Mouse (Mus musculus): ENCODE results near the gene Sp100.
A peak's percentile ranks its signal among the peaks of the same experiment; 100 is the strongest.

The Sp100 gene

DNA sequence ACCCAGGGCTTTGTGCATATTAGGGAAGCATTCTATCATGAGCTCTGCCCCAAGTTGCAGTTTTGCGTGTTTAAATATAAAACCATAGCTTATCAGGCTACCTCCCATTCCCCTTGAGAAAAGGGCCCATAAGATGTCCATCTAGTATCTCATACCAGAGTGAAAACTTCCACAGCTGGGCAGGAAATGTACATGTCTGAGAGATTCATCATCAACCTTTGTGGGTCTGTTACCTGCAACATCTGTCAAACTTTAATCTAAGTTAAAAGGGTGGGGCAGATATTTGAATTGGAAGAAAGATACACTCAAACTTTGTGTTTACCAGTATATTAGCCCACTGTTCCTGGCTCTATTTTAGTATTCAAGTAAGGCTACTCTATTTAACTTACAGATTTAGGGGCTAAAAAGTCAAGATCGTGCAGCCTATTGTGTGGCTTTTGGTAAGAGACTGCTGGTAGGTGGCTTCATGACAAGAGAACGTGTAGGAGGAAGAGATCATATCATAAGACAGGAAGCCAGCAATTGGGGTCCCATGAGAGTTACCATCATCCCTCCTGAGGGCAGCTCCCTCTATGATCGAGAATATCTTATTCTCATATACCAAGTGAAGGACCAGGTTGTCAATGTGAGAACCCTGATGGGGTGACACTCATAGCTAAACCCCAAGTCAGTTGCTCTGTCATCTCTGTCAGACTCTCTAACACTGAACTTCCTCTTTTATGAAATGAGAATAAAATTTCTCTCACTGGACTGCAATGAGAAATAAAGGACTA is 48.1 kb downstream of the Sp100 start:
- DNase-seq (ENCODE audit: low read depth, low spot score) = no peak

GRCm38 (mm10) chr1:85702531-85702930 is 52.7 kb downstream of the Sp100 start:
- DNase-seq (ENCODE audit: low read depth, low spot score) = no peak

- peak; percentile 71 for DNase-seq (ENCODE audit: low read depth, low spot score)
Observed at GRCm38 (mm10) chr1:85703245-85704186, 53.7 kb downstream of the Sp100 start.

GRCm38 (mm10) chr1:85705552-85705951 is 55.8 kb downstream of the Sp100 start:
- DNase-seq (ENCODE audit: low read depth, low spot score) = no peak

- DNase-seq (ENCODE audit: low read depth, low spot score) = no peak
Observed at GRCm38 (mm10) chr1:85706754-85707153, 57.0 kb downstream of the Sp100 start.

GRCm38 (mm10) chr1:85714501-85714900 is 64.7 kb downstream of the Sp100 start:
- no peak for DNase-seq (ENCODE audit: low read depth, low spot score)

DNA sequence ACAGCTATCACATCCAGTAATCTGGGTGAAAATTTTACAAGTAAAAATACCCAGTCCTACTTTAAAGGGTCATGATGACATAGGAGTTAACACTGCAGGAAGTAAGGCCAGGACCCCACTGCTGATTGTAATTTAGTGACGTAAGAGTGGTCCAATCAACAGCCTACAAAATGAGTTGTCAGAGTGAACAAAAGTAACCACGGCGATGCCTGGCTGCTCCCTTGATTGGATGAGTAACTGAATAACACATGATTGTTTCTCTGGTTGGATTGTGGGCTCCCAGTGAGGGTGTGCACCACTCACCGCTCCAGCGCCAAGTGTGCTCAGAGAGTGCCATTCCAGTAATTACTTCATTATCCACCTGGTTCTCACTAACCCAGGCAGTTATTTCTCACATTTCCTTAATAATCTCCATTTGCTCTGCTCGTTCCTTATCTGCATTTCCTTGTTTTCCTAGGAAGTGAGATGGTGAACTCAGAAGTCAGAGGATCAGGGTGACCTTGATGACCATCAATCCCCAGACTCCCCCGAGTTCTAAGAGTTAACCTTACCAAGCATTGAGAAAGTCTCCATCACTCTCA is 66.7 kb downstream of the Sp100 start:
- DNase-seq (ENCODE audit: low read depth, low spot score) = no peak

- DNase-seq (ENCODE audit: low read depth, low spot score) = no peak
Observed at GRCm38 (mm10) chr1:85719049-85719448, 69.3 kb downstream of the Sp100 start.

DNA sequence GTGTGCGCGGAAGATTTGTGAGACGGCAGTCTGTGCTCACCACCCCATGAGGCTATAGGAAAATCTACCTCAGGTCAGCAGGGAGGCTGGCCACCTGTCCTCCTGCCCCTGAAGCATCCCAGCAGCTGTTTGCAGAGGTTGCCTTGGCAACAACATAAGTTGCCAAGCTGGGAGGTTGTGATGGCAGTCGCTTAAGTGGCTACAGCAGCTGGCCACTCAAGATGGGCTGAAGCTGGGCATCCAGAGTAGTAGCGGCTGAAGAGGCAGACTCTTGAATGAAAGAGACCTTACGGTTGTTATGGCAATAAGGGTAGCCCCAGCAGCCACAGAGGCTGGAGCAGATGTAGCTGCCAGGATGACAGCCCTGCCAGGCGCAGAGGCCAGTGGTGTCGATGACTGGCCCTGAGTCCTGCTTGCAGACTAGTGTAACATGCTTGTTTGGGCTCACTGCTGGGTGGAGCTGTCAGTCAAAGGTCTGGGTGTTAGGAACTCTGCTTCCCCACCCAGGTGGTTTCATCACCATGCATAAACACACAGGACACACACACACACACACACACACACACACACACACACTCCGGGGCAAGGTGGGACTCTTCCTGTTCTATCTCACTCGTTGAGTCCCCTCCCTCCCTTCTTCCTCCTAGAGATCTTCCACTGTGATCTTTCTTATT is 70.6 kb downstream of the Sp100 start:
- no peak for DNase-seq (ENCODE audit: low read depth, low spot score)

- DNase-seq (ENCODE audit: low read depth, low spot score) = no peak
Observed at GRCm38 (mm10) chr1:85730471-85730870, 80.7 kb downstream of the Sp100 start.

DNA sequence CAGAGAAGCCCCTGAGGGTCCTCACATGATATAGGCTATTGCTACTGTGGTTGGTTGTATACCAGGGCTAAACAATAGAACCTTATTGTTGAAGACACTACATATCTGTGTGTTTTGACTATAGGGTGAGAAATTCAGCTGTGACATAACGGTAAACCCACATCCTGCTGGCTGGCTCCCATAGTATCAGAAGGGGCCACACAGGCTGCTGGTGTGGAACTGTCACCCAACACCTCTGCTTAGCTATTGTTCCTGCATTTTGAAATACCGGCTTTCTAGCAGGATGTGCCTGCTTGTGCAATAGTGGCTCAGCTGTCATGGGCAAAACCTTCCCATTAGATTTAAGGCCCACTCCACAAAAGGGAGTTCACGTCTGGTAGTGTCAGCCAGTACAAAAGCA is 82.8 kb downstream of the Sp100 start:
- no peak for DNase-seq (ENCODE audit: low read depth, low spot score)

- no peak for DNase-seq (ENCODE audit: low read depth, low spot score)
Observed at GRCm38 (mm10) chr1:85734511-85734910, 84.7 kb downstream of the Sp100 start.

DNA sequence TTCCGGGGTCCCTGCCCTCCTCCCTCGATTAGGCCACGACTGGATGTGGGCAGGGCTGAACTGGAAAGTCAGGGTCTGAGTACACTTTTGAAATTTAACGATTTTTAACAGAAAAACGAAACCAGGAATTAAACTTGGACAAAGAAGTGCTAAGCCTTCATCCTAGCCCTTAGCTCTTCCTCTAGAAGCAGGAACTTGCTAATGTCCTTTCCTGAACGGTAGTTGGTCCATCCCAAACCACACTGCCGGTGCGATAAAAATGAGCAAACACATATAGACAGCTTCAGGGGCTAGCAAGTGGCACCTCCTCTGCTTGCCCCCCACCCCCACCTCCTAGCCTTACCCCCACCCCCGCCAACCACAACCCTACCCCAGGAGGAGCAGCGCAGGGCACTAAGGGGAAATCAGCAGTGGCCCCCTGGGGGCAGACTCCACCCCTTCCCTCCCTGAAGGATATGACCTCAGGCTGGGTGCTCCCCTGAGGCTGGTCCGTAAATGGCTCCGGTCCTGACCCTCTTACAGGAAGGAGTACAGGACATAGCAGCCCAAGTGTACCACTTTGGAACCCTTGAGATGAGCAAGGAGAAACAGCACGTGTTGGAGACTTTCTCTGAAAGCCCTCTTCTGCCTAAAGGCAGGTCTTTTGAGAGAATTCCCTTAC is 85.8 kb downstream of the Sp100 start:
- DNase-seq (ENCODE audit: low read depth, low spot score) = peak; percentile 39

GRCm38 (mm10) chr1:85736355-85737184 is 86.8 kb downstream of the Sp100 start:
- DNase-seq (ENCODE audit: low read depth, low spot score) = peak; percentile 72

DNA sequence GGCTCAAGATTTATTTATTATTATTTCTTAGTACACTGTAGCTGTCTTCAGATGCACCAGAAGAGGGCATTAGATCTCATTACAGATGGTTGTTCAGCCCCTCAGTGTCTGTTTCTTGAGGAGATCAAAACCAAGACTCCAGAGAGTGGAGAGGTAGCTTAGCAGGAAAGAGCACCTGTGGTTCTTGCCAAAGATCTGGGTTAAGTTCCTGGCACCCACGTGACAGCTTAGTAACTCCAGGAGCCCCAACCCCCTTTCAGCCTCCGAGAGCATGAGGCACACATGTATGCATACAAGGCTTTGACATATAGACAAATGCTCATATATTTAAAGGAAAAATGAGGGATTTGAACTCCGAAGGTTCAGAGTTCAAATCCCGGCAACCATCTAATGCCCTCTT is 89.2 kb downstream of the Sp100 start:
- no peak for DNase-seq (ENCODE audit: low read depth, low spot score)

- DNase-seq (ENCODE audit: low read depth, low spot score) = no peak
Observed at GRCm38 (mm10) chr1:85739819-85740218, 90.0 kb downstream of the Sp100 start.

GRCm38 (mm10) chr1:85740923-85741322 is 91.1 kb downstream of the Sp100 start:
- DNase-seq (ENCODE audit: low read depth, low spot score) = no peak

- no peak for DNase-seq (ENCODE audit: low read depth, low spot score)
Observed at GRCm38 (mm10) chr1:85742333-85742732, 92.5 kb downstream of the Sp100 start.

DNA sequence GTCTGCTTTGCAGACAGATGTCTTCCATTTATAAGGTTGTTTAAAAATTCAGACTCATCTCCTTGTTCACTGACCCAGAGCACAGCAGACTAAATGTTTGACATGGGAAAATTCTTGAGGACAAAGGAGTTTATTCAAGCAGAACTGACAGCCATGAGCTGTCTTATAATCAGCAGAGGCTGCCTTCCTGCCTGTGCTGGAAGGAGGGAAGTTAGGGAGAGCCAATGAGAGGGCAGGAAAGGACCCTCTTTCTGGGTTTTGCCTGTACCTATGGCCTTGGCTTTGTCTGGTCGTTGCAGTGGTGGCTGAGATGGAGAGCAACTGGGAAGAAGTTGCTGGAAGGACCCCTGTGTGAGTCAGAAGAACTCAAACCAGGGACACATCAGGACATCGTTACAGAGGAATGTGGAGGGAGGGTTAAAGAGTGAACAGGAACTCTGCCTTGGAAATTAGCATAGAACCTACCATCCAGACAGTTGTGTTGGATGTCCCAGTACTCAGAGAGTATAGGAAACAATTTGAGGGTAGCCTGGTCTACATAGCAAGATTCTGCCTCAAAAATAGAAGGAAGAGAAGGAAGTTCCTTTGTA is 93.2 kb downstream of the Sp100 start:
- DNase-seq (ENCODE audit: low read depth, low spot score) = no peak

- DNase-seq (ENCODE audit: low read depth, low spot score) = no peak
Observed at GRCm38 (mm10) chr1:85744539-85744938, 94.8 kb downstream of the Sp100 start.

Measured in skeletal muscle tissue, adult 2 months (tissue).